Mouse (Mus musculus): Measurements from ENCODE around the gene Ier5. TPM values are rescaled to one million over a fixed set of nuclear protein-coding genes. Genes with fewer than 3 reads are reported as not detected.

The Ier5 gene
- total RNA-seq, 4 experiments from 2014 or later: 29.8 to 32.4 (median 31.2) TPM

DNA sequence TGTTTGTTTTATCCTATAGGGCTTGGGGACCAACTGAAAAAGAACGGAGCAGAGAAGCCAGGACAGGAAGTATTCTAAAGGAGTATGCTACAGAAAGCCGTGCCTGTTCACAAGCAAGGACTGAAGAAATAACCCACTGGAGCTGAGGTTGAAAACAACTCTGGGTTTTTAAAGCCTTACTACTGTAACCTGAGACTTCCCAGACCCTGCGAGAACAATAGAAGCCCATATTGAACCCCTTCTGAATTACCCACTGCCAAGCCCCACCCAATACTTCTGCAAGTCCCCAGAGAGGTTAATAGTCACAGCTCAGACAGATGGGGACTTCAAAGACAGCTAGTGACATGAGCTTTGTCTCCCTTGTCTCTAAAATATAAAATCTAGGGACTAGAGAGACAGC, 44.4 kb downstream of the Ier5 start:
- no peak for DNase-seq (ENCODE audit: low spot score in 2 of 2)

- no peak for DNase-seq (ENCODE audit: low spot score in 2 of 2)
Observed at GRCm38 (mm10) chr1:155054366-155054965, 45.0 kb downstream of the Ier5 start.

GRCm38 (mm10) chr1:155053296-155053695, 46.1 kb downstream of the Ier5 start:
- no peak for DNase-seq (ENCODE audit: low spot score in 2 of 2)

- DNase-seq (ENCODE audit: low spot score in 2 of 2): no peak
Observed at GRCm38 (mm10) chr1:155052761-155053166, 46.7 kb downstream of the Ier5 start.

DNA sequence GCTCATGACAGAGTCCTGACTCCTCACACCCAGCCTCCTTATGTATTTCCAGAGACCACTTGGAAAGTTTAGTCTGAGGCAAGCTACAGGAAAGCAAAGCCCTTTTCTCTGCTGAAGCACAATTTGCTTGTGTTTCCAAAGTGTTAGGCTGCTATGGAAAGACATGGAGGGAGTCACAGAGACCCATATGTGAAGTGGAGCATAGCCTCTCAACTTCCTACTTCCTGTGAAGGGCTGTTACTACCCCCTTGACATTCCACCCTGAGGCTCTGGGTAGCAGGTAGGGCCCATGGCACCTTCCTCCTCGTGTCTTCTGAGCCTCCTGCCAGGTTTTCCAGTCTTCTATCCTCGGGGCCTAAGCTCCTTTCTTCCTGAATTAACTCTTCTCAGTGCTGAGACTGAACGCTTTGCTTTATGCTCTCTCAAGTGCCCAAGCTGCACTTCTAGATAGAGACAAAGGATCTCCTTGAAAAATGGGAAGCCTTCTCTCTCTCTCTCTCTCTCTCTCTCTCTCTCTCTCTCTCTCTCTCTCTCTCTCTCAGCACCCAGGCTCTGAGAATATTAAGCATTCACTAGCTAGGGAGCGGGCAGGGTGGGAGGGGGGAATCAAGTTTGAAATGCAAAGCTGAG, 47.2 kb downstream of the Ier5 start:
- DNase-seq (ENCODE audit: low spot score in 2 of 2): no peak

- no peak for DNase-seq (ENCODE audit: low spot score in 2 of 2)
Observed at GRCm38 (mm10) chr1:155051701-155052127, 47.7 kb downstream of the Ier5 start.

DNA sequence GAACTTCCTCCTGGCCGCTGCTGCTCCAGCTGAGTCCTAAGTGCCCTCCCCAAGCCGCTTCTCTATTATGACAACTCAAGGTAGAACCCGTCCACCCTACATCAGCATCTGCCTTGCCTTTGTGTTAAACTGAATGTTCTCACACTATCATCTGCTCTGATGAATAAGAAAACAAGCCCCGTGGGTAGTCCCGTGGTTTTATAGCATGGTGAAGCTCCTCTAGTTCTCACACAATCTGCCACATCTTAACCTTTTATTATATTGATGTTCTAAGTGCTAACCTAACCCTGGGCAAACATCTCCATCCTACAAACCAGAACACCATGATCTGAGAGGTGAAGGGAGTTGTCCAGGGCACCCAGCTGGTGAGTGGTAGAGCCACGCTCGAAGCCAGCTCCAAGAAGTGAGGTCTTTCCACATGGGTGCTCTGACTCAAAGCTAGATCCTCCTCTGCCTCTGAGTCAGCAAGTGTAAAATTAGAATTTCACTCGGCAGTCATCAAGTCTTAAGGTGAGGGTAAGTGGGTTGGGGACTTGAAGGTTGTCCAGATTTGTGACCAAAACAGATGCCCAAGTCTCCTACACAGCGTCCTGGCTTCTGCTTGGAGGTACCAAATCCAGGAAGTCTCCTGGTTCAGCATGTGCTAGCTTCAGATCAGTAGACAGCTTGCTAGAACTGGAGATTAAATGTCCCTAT, 48.4 kb downstream of the Ier5 start:
- peak in 1 of 2 experiments; percentile 60 for DNase-seq (ENCODE audit: low spot score in 2 of 2)

DNA sequence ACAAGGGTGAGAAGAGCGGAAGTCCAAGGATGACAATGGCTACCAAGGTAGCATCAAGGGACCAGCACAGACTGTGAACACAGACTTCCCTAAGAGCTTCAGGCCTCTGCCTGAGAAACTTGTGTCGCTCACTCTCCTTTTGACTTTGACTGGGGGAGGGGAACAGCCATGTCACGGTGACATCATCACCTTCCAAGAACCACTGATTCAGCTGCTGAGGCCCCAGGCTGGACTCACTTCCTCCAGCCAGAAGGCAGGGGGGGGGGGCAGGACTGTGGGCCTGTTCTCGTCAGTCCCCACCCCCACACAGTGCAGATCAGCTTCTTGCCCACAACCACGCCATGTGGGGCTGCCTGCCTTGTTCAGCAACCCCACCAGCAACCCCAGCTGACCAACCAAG, 49.3 kb downstream of the Ier5 start:
- DNase-seq (ENCODE audit: low spot score in 2 of 2): no peak

DNA sequence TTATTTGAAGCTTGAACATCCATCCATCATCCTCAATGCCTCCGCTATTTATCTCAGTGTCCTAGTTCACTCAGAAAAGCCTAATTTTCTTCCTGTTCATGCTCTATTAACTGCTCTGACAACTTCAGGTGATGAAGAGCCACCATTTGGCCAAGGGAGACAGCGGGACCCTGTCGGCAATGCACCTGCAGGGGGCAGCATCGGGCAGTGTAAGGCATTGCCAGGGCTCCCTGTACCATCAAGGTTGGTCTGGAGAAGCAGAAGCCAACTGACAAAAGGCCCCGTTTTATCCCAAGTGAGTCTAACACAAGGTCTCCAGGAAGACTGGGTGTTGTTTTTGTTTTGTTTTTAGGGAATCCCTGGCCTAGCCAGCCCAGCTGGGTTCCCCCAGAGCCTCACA, 50.5 kb downstream of the Ier5 start:
- peak; percentile 74 to 94 for DNase-seq (ENCODE audit: low spot score in 2 of 2)

Other genes with a start within 250 kb of the Ier5 start
- gene Cacna1e, start 215.1 kb downstream of the Ier5 start, total RNA-seq (2022): 100 to 1,000 TPM; 180 to 236 (median 203) TPM
- 1 to 10 TPM; 4.1 to 7.0 (median 4.9) TPM for gene Mr1, start 47.2 kb upstream of the Ier5 start, total RNA-seq (2022)
- gene Stx6, start 59.1 kb upstream of the Ier5 start, total RNA-seq (2022): 100 to 1,000 TPM; 102 to 126 (median 112) TPM
- 10 to 100 TPM in 1 of 4 experiments, 1 to 10 TPM in 3; 6.8 to 10.1 (median 8.1) TPM for gene BC034090, start 144.8 kb upstream of the Ier5 start, total RNA-seq (2022)